Mouse (Mus musculus) cerebellum, adult 8-10 months (tissue): ENCODE data around the gene Myb.

Source experiments
- DNase-seq: peaks from one replicate; pipeline ENCODE4 v3.0.0; 2022

Myb gene

GRCm38 (mm10) chr10:21118341-21118740 is 42.4 kb downstream of the Myb start:
- no peak for DNase-seq

GRCm38 (mm10) chr10:21114459-21114858 is 46.3 kb downstream of the Myb start:
- DNase-seq: no peak

GRCm38 (mm10) chr10:21112689-21113088 is 48.1 kb downstream of the Myb start:
- DNase-seq: no peak

- no peak for DNase-seq
Measured at GRCm38 (mm10) chr10:21109337-21110056, 51.3 kb downstream of the Myb start.

GRCm38 (mm10) chr10:21108796-21109195 is 52.0 kb downstream of the Myb start:
- no peak for DNase-seq

GRCm38 (mm10) chr10:21108182-21108581 is 52.6 kb downstream of the Myb start:
- no peak for DNase-seq

GRCm38 (mm10) chr10:21105206-21105605 is 55.6 kb downstream of the Myb start:
- no peak for DNase-seq

GRCm38 (mm10) chr10:21102689-21103088 is 58.1 kb downstream of the Myb start:
- no peak for DNase-seq

- DNase-seq: no peak
Measured at GRCm38 (mm10) chr10:21101948-21102347, 58.8 kb downstream of the Myb start.

- no peak for DNase-seq
Measured at GRCm38 (mm10) chr10:21100646-21101249, 60.0 kb downstream of the Myb start.

GRCm38 (mm10) chr10:21099515-21099914 is 61.3 kb downstream of the Myb start:
- no peak for DNase-seq

GRCm38 (mm10) chr10:21095541-21095940 is 65.2 kb downstream of the Myb start:
- DNase-seq: no peak

- no peak for DNase-seq
Measured at GRCm38 (mm10) chr10:21094896-21095295, 65.9 kb downstream of the Myb start.

- no peak for DNase-seq
Measured at GRCm38 (mm10) chr10:21093301-21093700, 67.5 kb downstream of the Myb start.

- DNase-seq: no peak
Measured at GRCm38 (mm10) chr10:21092501-21093270, 68.1 kb downstream of the Myb start.

- DNase-seq: no peak
Measured at GRCm38 (mm10) chr10:21090922-21091700, 69.7 kb downstream of the Myb start.

- DNase-seq: no peak
Measured at GRCm38 (mm10) chr10:21089541-21089940, 71.2 kb downstream of the Myb start.

- no peak for DNase-seq
Measured at GRCm38 (mm10) chr10:21087614-21088232, 73.1 kb downstream of the Myb start.

- no peak for DNase-seq
Measured at GRCm38 (mm10) chr10:21085044-21085443, 75.7 kb downstream of the Myb start.

GRCm38 (mm10) chr10:21083391-21083918 is 77.3 kb downstream of the Myb start:
- DNase-seq: peak; percentile 69

GRCm38 (mm10) chr10:21082447-21082846 is 78.3 kb downstream of the Myb start:
- DNase-seq: no peak

GRCm38 (mm10) chr10:21077151-21077719 is 83.5 kb downstream of the Myb start:
- DNase-seq: no peak
